Mouse (Mus musculus) hindbrain, embryonic 12.5 days (tissue): ENCODE data around the gene Cdh13. TPM values are rescaled to one million over a fixed set of nuclear protein-coding genes. Genes with fewer than 3 reads are reported as not detected.
A peak's percentile ranks its signal among the peaks of the same experiment; 100 is the strongest.
"Not testable (repeated sequence)": the region's sequence is repeated elsewhere in the genome, so short reads cannot be mapped to it uniquely, and the experiment has no call there.

Experiments
- ATAC-seq: fragments of 200-750 bp; cut with Nextera tagmentation; 2 replicates; pipeline ENCODE4 v1.8.0; 2017; ENCODE audit warnings: moderate TSS enrichment; ENCODE audit not compliant: low FRiP score
- H3K27ac ChIP-seq: fragments of 300-500 bp; sonication (generic); 2 replicates; pipeline ENCODE4 v1.5.1; 2016; ENCODE audit warnings: mild to moderate bottlenecking
- H3K27me3 ChIP-seq: fragments of 300-500 bp; sonication (generic); 2 replicates; pipeline ENCODE4 v1.6.1; 2016; ENCODE audit warnings: mild to moderate bottlenecking
- H3K36me3 ChIP-seq: fragments of 300-500 bp; sonication (generic); 2 replicates; pipeline ENCODE4 v1.6.1; 2016; ENCODE audit warnings: mild to moderate bottlenecking
- H3K4me1 ChIP-seq: fragments of 300-500 bp; sonication (generic); 2 replicates; pipeline ENCODE4 v1.6.1; 2016
- H3K4me2 ChIP-seq: fragments of 300-500 bp; sonication (generic); replicated peaks from 2 replicates; pipeline ENCODE4 v1.6.1; 2016; ENCODE audit warnings: mild to moderate bottlenecking
- H3K4me3 ChIP-seq: fragments of 300-500 bp; sonication (generic); 2 replicates; pipeline ENCODE4 v1.5.1; 2016; ENCODE audit warnings: mild to moderate bottlenecking
- H3K9ac ChIP-seq: fragments of 300-500 bp; sonication (generic); 2 replicates; pipeline ENCODE4 v1.6.1; 2016; ENCODE audit warnings: mild to moderate bottlenecking, moderate library complexity
- H3K9me3 ChIP-seq: fragments of 300-500 bp; sonication (generic); replicated peaks from 2 replicates; pipeline ENCODE4 v1.6.1; 2016; ENCODE audit warnings: mild to moderate bottlenecking
- WGBS: fragments of 180-500 bp; shearing (Covaris S2); methylation state at CpG from one replicate; pipeline ENCODE4 v1.1.7; 2016; 5-methylcytosine and 5-hydroxymethylcytosine counted together
- polyA plus RNA-seq: library from polyadenylated mRNA; unstranded; fragments of >200 nt; fragmentation: Nextera tagmentation; extraction: Ambion mirVana; gene quantifications from 2 replicates; pipeline ENCODE4 v1.2.1, GENCODE M21; 2016

Gene Cdh13
- polyA plus RNA-seq, 1 experiment from 2014 or later: 25.7 TPM

DNA sequence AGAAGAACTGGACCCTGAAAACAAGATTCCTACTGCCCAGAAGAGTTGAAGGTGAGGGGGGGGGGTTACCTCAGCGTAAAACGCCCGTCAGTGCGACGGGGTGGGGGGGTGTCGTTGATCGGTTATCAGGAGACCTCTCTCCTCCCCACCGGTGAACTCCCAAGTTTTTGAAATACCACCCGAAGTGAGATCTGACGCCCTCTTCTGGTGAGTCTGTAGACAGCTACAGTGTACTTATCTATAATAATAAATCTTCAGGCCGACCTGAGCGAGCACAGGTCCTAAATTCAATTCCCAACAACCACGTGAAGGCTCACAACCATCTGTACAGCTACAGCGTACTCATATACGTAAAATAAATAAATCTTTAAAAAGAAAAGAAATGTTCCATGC lies 1062.1 kb downstream of the Cdh13 start:
- peaks cover 37% of the 10 kb centered on the region for H3K36me3 ChIP-seq
- H3K4me1 ChIP-seq: peaks cover 8% of the 10 kb centered on the region
- WGBS: 80% methylated on average over 15 of the region's 15 CpGs
- H3K9me3 ChIP-seq: no peaks in the 10 kb centered on the region
- peak overlapping the region; percentile 49 for H3K4me2 ChIP-seq
- H3K27me3 ChIP-seq: peaks cover 6% of the 10 kb centered on the region; the same call in 1 of the 2 replicates
- no peak overlapping the region for H3K27ac ChIP-seq
- no peak for ATAC-seq
- no peak overlapping the region for H3K4me3 ChIP-seq
- no peak overlapping the region for H3K9ac ChIP-seq

GRCm38 (mm10) chr8:119351647-119352046 lies 1068.1 kb downstream of the Cdh13 start:
- 93% methylated on average over 19 of the region's 19 CpGs for WGBS

GRCm38 (mm10) chr8:119352977-119353658 lies 1069.6 kb downstream of the Cdh13 start:
- no peak overlapping the region for H3K4me2 ChIP-seq
- no peaks in the 10 kb centered on the region for H3K4me1 ChIP-seq
- 92% methylated on average over 10 of the region's 10 CpGs for WGBS
- no peak for ATAC-seq
- H3K27ac ChIP-seq: no peak overlapping the region
- no peak overlapping the region for H3K4me3 ChIP-seq
- no peaks in the 10 kb centered on the region for H3K9me3 ChIP-seq
- no peaks in the 10 kb centered on the region for H3K27me3 ChIP-seq
- H3K36me3 ChIP-seq: peaks cover 27% of the 10 kb centered on the region
- no peak overlapping the region for H3K9ac ChIP-seq

More at GRCm38 (mm10) chr8:119351647-119352046, 1068.1 kb downstream of the Cdh13 start:
- Histone ChIP-seq H3K4me3 (no peak overlapping the region), H3K9ac (no peak overlapping the region), H3K36me3 (peaks cover 42% of the 10 kb centered on the region), H3K9me3 (no peaks in the 10 kb centered on the region), H3K27ac (no peak overlapping the region), H3K4me1 (no peaks in the 10 kb centered on the region), H3K27me3 (no peaks in the 10 kb centered on the region), H3K4me2 (no peak overlapping the region)
- ATAC-seq: no peak

GRCm38 (mm10) chr8:119353659-119354023 lies 1070.1 kb downstream of the Cdh13 start:
- Histone ChIP-seq H3K9ac (no peak overlapping the region), H3K27ac (no peak overlapping the region), H3K4me3 (no peak overlapping the region), H3K27me3 (no peaks in the 10 kb centered on the region), H3K9me3 (no peaks in the 10 kb centered on the region), H3K36me3 (peaks cover 22% of the 10 kb centered on the region), H3K4me1 (no peaks in the 10 kb centered on the region), H3K4me2 (no peak overlapping the region)
- 95% methylated on average over 6 of the region's 6 CpGs for WGBS
- no peak for ATAC-seq

GRCm38 (mm10) chr8:119356631-119357030 lies 1073.1 kb downstream of the Cdh13 start:
- 64% methylated on average over 5 of the region's 5 CpGs for WGBS
- H3K27me3 ChIP-seq, H3K9me3 ChIP-seq, H3K4me2 ChIP-seq, H3K9ac ChIP-seq, H3K27ac ChIP-seq, H3K4me3 ChIP-seq, H3K4me1 ChIP-seq, H3K36me3 ChIP-seq, ATAC-seq: not testable (repeated sequence)

- Histone ChIP-seq H3K9ac (no peak overlapping the region), H3K27ac (no peak overlapping the region), H3K36me3 (no peaks in the 10 kb centered on the region), H3K27me3 (no peaks in the 10 kb centered on the region), H3K9me3 (no peaks in the 10 kb centered on the region), H3K4me1 (no peaks in the 10 kb centered on the region), H3K4me3 (no peak overlapping the region), H3K4me2 (no peak overlapping the region)
- WGBS: 75% methylated on average over 7 of the region's 7 CpGs
- no peak for ATAC-seq
Measured at GRCm38 (mm10) chr8:119358175-119358574, 1074.6 kb downstream of the Cdh13 start.

DNA sequence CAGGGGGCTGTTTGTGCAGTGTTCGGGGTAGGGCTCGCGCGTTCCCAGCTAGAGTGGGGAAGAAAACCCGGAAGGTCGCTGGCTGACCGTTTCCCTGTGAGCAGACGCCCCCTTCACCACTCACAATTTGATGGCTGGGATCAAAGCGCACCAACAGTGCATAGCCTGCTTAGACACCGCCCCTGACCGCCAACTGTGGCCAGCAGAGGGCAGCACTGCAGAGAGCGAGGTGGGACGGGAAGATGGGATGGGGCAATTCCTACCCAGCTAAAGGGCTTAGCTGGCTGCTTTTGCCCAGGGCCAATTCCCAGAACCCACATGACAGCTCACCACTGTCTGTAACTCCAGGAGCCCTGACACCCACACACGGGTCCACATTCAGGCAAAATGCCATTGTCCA lies 1075.3 kb downstream of the Cdh13 start:
- Histone ChIP-seq H3K4me1 (no peaks in the 10 kb centered on the region), H3K4me2 (no peak overlapping the region), H3K27ac (no peak overlapping the region; the same call in 1 of the 2 replicates), H3K27me3 (no peaks in the 10 kb centered on the region), H3K9me3 (no peaks in the 10 kb centered on the region), H3K36me3 (no peaks in the 10 kb centered on the region), H3K4me3 (no peak overlapping the region), H3K9ac (no peak overlapping the region)
- ATAC-seq: no peak
- 47% methylated on average over 14 of the region's 14 CpGs for WGBS

DNA sequence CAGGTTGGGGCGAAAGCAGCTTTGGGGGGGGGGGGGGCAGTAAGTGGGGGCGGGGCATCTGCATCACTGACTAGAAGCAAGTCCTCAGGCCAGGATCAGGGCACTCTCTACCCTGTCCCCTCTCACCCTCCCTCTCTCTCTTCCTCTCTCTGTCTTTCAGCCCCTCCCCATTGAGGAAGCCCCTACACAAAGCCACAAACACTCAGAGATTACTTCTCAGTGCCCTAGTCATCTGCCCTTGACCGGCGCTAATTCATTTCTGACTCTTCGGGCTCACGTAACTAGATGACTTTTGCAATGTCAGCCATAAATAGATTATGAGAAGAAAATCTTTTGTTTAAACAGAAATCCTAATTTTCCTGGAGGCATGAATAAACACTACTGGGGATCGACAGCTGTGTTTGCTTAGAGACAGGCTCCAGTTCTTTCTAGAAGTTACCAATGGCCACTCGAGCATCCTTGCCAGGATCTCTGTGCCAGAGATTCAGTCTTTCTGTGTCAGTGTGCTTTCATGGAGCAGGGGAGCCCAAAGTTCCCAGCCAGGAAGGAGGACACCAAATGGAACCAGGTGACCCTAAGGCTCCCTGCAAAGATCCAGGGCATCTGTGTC lies 1077.3 kb downstream of the Cdh13 start:
- WGBS: 69% methylated on average over 8 of the region's 8 CpGs
- no peak for ATAC-seq
- no peak overlapping the region for H3K27ac ChIP-seq
- H3K27me3 ChIP-seq: no peaks in the 10 kb centered on the region
- H3K9ac ChIP-seq: no peak overlapping the region
- no peak overlapping the region for H3K4me2 ChIP-seq
- H3K36me3 ChIP-seq: no peaks in the 10 kb centered on the region
- no peaks in the 10 kb centered on the region for H3K9me3 ChIP-seq
- H3K4me3 ChIP-seq: no peak overlapping the region
- no peaks in the 10 kb centered on the region for H3K4me1 ChIP-seq
